Mouse (Mus musculus): ENCODE measurements around the gene Arl10. TPM values are rescaled to one million over a fixed set of nuclear protein-coding genes. Genes with fewer than 3 reads are reported as not detected.

The Arl10 gene
- polyA plus RNA-seq, 1 experiment, result 32.0 TPM

- H3K27ac ChIP-seq (ENCODE audit: insufficient read depth, low read length), result no peak overlapping the region
- no peaks in the 10 kb centered on the region for H3K27me3 ChIP-seq (ENCODE audit: control insufficient read depth, insufficient read depth, low read length)
- no peak for TF ChIP-seq CTCF (IDR thresholded peaks at IDR 0.05; ENCODE audit: borderline replicate concordance, insufficient read depth, low read depth, low read length)
- TF ChIP-seq POLR2A (IDR thresholded peaks at IDR 0.05; ENCODE audit: borderline replicate concordance, insufficient read depth, low read length), result no peak
- H3K4me1 ChIP-seq (ENCODE audit: control insufficient read depth, insufficient read depth, low read length), result peaks cover 2% of the 10 kb centered on the region; the same call in 1 of the 2 replicates
- DNase-seq, result no peak
- H3K4me3 ChIP-seq (replicated peaks; ENCODE audit: insufficient read depth, low read depth, low read length), result no peak overlapping the region
- 87% methylated on average over 11 of the region's 11 CpGs for WGBS
These were observed 11.0 kb downstream of the Arl10 start for GRCm38 (mm10) chr13:54585831-54586230.

GRCm38 (mm10) chr13:54589414-54589995, 14.7 kb downstream of the Arl10 start:
- Histone ChIP-seq H3K27me3 (ENCODE audit: control insufficient read depth, insufficient read depth, low read length) (no peaks in the 10 kb centered on the region), H3K4me1 (ENCODE audit: control insufficient read depth, insufficient read depth, low read length) (peaks cover 5% of the 10 kb centered on the region), H3K27ac (ENCODE audit: insufficient read depth, low read length) (no peak overlapping the region), H3K4me3 (replicated peaks; ENCODE audit: insufficient read depth, low read depth, low read length) (peak overlapping the region; percentile 70)
- TF ChIP-seq POLR2A (IDR thresholded peaks at IDR 0.05; ENCODE audit: borderline replicate concordance, insufficient read depth, low read length) (no peak), CTCF (IDR thresholded peaks at IDR 0.05; ENCODE audit: borderline replicate concordance, insufficient read depth, low read depth, low read length) (no peak)
- no peak for DNase-seq
- 2% methylated on average over 24 of the region's 24 CpGs for WGBS

- TF ChIP-seq POLR2A (IDR thresholded peaks at IDR 0.05; ENCODE audit: borderline replicate concordance, insufficient read depth, low read length) (peak; percentile 69; the same call in 1 of the 2 replicates), CTCF (IDR thresholded peaks at IDR 0.05; ENCODE audit: borderline replicate concordance, insufficient read depth, low read depth, low read length) (no peak)
- H3K4me1 ChIP-seq (ENCODE audit: control insufficient read depth, insufficient read depth, low read length), result peaks cover 5% of the 10 kb centered on the region
- peak within 1 kb of the TSS; percentile 76 for H3K27ac ChIP-seq (ENCODE audit: insufficient read depth, low read length)
- under 1% methylated on average over 51 of the region's 51 CpGs for WGBS
- DNase-seq, result peak; percentile 97 to 99
- no peaks in the 10 kb centered on the region for H3K27me3 ChIP-seq (ENCODE audit: control insufficient read depth, insufficient read depth, low read length)
- H3K4me3 ChIP-seq (replicated peaks; ENCODE audit: insufficient read depth, low read depth, low read length), result peak within 1 kb of the TSS; percentile 70
These were observed 15.5 kb downstream of the Arl10 start, which contains the start of the genes Nop16 and Higd2a for GRCm38 (mm10) chr13:54589996-54590951. Gene Nop16, minus strand, starts transcription at chr13:54590090. Gene Higd2a, plus strand, starts transcription at chr13:54590207.

GRCm38 (mm10) chr13:54591776-54592356, 17.1 kb downstream of the Arl10 start:
- no peak overlapping the region for H3K27ac ChIP-seq (ENCODE audit: insufficient read depth, low read length)
- TF ChIP-seq POLR2A (IDR thresholded peaks at IDR 0.05; ENCODE audit: borderline replicate concordance, insufficient read depth, low read length) (peak; percentile 24; the same call in 1 of the 2 replicates), CTCF (IDR thresholded peaks at IDR 0.05; ENCODE audit: borderline replicate concordance, insufficient read depth, low read depth, low read length) (no peak)
- 82% methylated on average over 8 of the region's 8 CpGs for WGBS
- DNase-seq, result no peak
- H3K4me3 ChIP-seq (replicated peaks; ENCODE audit: insufficient read depth, low read depth, low read length), result no peak overlapping the region
- H3K4me1 ChIP-seq (ENCODE audit: control insufficient read depth, insufficient read depth, low read length), result peaks cover 5% of the 10 kb centered on the region
- no peaks in the 10 kb centered on the region for H3K27me3 ChIP-seq (ENCODE audit: control insufficient read depth, insufficient read depth, low read length)

GRCm38 (mm10) chr13:54593617-54594016, 18.8 kb downstream of the Arl10 start:
- WGBS, result 79% methylated on average over 11 of the region's 11 CpGs
- no peak for TF ChIP-seq POLR2A (IDR thresholded peaks at IDR 0.05; ENCODE audit: borderline replicate concordance, insufficient read depth, low read length)
- no peak for TF ChIP-seq CTCF (IDR thresholded peaks at IDR 0.05; ENCODE audit: borderline replicate concordance, insufficient read depth, low read depth, low read length)
- Histone ChIP-seq H3K27ac (ENCODE audit: insufficient read depth, low read length) (no peak overlapping the region), H3K27me3 (ENCODE audit: control insufficient read depth, insufficient read depth, low read length) (no peaks in the 10 kb centered on the region), H3K4me1 (ENCODE audit: control insufficient read depth, insufficient read depth, low read length) (peaks cover 14% of the 10 kb centered on the region), H3K4me3 (replicated peaks; ENCODE audit: insufficient read depth, low read depth, low read length) (no peak overlapping the region)
- DNase-seq, result no peak

- no peak for TF ChIP-seq POLR2A (IDR thresholded peaks at IDR 0.05; ENCODE audit: borderline replicate concordance, insufficient read depth, low read length)
- TF ChIP-seq CTCF (IDR thresholded peaks at IDR 0.05; ENCODE audit: borderline replicate concordance, insufficient read depth, low read depth, low read length), result no peak
- Histone ChIP-seq H3K27me3 (ENCODE audit: control insufficient read depth, insufficient read depth, low read length) (no peaks in the 10 kb centered on the region), H3K4me3 (replicated peaks; ENCODE audit: insufficient read depth, low read depth, low read length) (no peak overlapping the region), H3K4me1 (ENCODE audit: control insufficient read depth, insufficient read depth, low read length) (peaks cover 21% of the 10 kb centered on the region), H3K27ac (ENCODE audit: insufficient read depth, low read length) (no peak overlapping the region)
- 55% methylated on average over 8 of the region's 8 CpGs for WGBS
- no peak for DNase-seq
These were observed 21.4 kb downstream of the Arl10 start for GRCm38 (mm10) chr13:54596107-54596690.

GRCm38 (mm10) chr13:54596870-54597269, 22.1 kb downstream of the Arl10 start:
- Histone ChIP-seq H3K4me3 (replicated peaks; ENCODE audit: insufficient read depth, low read depth, low read length) (no peak overlapping the region), H3K27me3 (ENCODE audit: control insufficient read depth, insufficient read depth, low read length) (no peaks in the 10 kb centered on the region), H3K4me1 (ENCODE audit: control insufficient read depth, insufficient read depth, low read length) (peaks cover 18% of the 10 kb centered on the region), H3K27ac (ENCODE audit: insufficient read depth, low read length) (no peak overlapping the region)
- DNase-seq, result no peak
- WGBS, result 54% methylated on average over 5 of the region's 5 CpGs
- no peak for TF ChIP-seq POLR2A (IDR thresholded peaks at IDR 0.05; ENCODE audit: borderline replicate concordance, insufficient read depth, low read length)
- TF ChIP-seq CTCF (IDR thresholded peaks at IDR 0.05; ENCODE audit: borderline replicate concordance, insufficient read depth, low read depth, low read length), result no peak

All from cerebellum, adult 2 months (tissue).